Mouse (Mus musculus) thymus, postnatal 0 days (tissue): ENCODE measurements at regions not wholly inside any gene's neighbourhood (a gene's known extent, or its start where the extent isn't known, plus 50 kb on each side); places are given as distances from the start of the nearest gene placed in this dataset.

Experiments used
- DNase-seq: peaks from one replicate; pipeline ENCODE4 v3.0.0-alpha.2; 2015; ENCODE audit warnings: low spot score

DNA sequence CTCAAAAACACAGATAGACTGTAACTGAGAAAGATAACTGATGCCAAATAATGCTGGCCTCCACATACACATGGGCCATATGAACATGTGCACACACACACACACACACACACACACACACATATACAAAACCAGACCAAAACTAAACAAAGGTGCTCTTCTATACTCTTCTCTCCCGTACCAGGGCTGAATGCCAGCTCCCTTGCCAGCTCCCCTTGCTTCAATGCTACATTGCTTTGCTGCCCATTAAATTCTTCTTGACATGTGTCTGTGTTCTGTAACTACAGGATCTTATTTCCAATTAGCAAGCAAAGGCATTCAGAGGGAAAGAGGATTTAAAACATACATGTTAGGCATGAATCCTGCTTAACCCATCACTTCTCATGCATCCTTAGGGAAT lies 74.3 kb upstream of the Chrm2 start:
- no peak for DNase-seq
